Mouse (Mus musculus): Measurements from ENCODE around the gene Ppp4r3a.

- no peak for TF ChIP-seq CTCF (IDR thresholded peaks at IDR 0.05; ENCODE audit: low read depth, low read length)
- no peak for TF ChIP-seq POLR2A (IDR thresholded peaks at IDR 0.05; ENCODE audit: borderline replicate concordance, low read depth, low read length)
These were observed 85.5 kb downstream of the Ppp4r3a start for GRCm38 (mm10) chr12:100997830-100998563.

All from bone marrow macrophage, adult 2 months (primary cell).